Mouse (Mus musculus) spleen, adult 2 months (tissue): ENCODE results near the gene Ppa1. TPM values are rescaled to one million over a fixed set of nuclear protein-coding genes. Genes with fewer than 3 reads are reported as not detected.

Source experiments
- DNase-seq, 2 experiments: peaks; one replicate each; pipeline versions ENCODE4 v3.0.0 to v3.0.0-alpha.2; 2012 to 2021; ENCODE audit warnings: low spot score in 2 of 2, low read depth in 1 of 2
- H3K27ac ChIP-seq: fragments of 200-500 bp; 2 replicates; pipeline ENCODE4 v1.5.1; 2012; ENCODE audit warnings: low read length, inconsistent platforms; ENCODE audit not compliant: insufficient read depth
- H3K27me3 ChIP-seq: fragments of 200-500 bp; 2 replicates; pipeline ENCODE4 v1.6.1; 2012; ENCODE audit warnings: mild to moderate bottlenecking, moderate library complexity, low read length, inconsistent platforms; ENCODE audit not compliant: control insufficient read depth, insufficient read depth
- H3K36me3 ChIP-seq: fragments of 200-500 bp; 2 replicates; pipeline ENCODE4 v1.6.1; 2012; ENCODE audit warnings: mild to moderate bottlenecking, low read length, inconsistent platforms; ENCODE audit not compliant: control insufficient read depth, insufficient read depth
- H3K4me1 ChIP-seq: fragments of 200-500 bp; 2 replicates; pipeline ENCODE4 v1.6.1; 2011; ENCODE audit warnings: inconsistent platforms; ENCODE audit not compliant: control insufficient read depth, insufficient read depth, insufficient read length
- H3K4me3 ChIP-seq: fragments of 200-500 bp; 2 replicates; pipeline ENCODE4 v1.5.1; 2011; ENCODE audit warnings: mild to moderate bottlenecking, inconsistent platforms; ENCODE audit not compliant: insufficient read depth, insufficient read length; ENCODE audit errors: extremely low read depth
- CTCF ChIP-seq: fragments of 200-500 bp; IDR thresholded peaks from 2 replicates; pipeline ENCODE4 v1.5.1; 2011; ENCODE audit warnings: mild to moderate bottlenecking, inconsistent platforms; ENCODE audit not compliant: insufficient read depth, insufficient read length, insufficient replicate concordance; ENCODE audit errors: extremely low read depth
- POLR2A ChIP-seq: fragments of 200-500 bp; IDR thresholded peaks from 2 replicates; pipeline ENCODE4 v1.6.1; 2011; ENCODE audit warnings: low read depth, low read length, inconsistent platforms
- WGBS: fragments of 180-500 bp; shearing (Covaris S2); methylation state at CpG from one replicate; pipeline ENCODE4 v1.1.7; 2018; 5-methylcytosine and 5-hydroxymethylcytosine counted together
- polyA plus RNA-seq: library from polyadenylated mRNA; depleted of rRNA; stranded (reverse); fragments of >200 nt; gene quantifications from 2 replicates; pipeline ENCODE4 v1.2.3, GENCODE M21; 2012

Gene Ppa1
- polyA plus RNA-seq, 1 experiment, result 8.2 TPM

DNA sequence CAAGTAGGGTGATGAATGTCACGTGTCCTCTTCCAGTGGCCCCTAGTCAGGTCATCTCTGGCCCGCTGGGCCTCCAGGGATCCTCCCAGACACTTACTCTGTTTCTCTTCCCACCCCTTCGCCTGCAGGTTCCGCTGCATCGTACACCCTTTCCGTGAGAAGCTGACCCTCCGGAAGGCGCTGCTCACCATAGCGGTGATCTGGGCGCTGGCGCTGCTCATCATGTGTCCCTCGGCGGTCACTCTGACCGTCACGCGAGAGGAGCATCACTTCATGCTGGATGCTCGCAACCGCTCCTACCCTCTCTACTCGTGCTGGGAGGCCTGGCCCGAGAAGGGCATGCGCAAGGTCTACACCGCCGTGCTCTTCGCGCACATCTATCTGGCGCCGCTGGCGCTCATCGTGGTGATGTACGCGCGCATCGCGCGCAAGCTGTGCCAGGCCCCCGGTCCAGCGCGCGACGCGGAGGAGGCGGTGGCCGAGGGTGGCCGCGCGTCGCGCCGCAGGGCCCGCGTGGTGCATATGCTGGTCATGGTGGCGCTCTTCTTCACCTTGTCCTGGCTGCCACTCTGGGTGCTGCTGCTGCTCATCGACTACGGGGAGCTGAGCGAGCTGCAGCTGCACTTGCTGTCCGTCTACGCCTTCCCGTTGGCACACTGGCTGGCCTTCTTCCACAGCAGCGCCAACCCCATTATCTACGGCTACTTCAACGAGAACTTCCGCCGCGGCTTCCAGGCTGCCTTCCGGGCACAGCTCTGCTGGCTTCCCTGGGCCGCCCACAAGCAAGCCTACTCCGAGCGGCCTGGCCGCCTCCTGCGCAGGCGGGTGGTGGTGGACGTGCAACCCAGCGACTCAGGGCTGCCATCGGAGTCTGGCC lies 22.7 kb upstream of the Ppa1 start:
- Histone ChIP-seq H3K4me3 (peak overlapping the region; percentile 26; the same call in 1 of the 2 replicates), H3K27me3 (peaks cover 8% of the 10 kb centered on the region; the same call in 1 of the 2 replicates), H3K4me1 (peaks cover 3% of the 10 kb centered on the region; the same call in 1 of the 2 replicates), H3K27ac (no peak overlapping the region), H3K36me3 (no peaks in the 10 kb centered on the region)
- 5% methylated on average over 74 of the region's 74 CpGs for WGBS
- TF ChIP-seq CTCF, result no peak
- TF ChIP-seq POLR2A, result no peak
- DNase-seq, result no peak

DNA sequence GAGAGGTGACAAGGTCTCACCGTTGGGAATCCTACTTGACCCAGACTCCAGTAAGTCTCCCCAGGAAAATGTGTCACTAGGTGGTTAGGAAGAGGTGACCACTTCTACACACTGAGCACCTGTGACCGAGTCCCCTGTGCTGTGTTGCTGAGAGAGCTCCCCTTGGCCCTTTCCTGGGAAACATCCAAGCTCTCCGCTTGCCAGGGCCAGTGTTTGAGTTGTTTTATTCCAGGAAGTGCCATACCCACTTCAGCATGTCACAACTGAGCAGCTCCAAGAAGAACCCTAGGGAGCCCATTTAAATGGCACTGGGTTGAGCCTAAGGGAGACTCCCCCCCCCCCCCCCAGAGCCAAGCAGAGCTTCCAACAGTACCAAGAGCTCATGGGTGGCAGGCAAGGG lies 21.8 kb upstream of the Ppa1 start:
- WGBS, result 84% methylated on average over 3 of the region's 3 CpGs
- peaks cover 3% of the 10 kb centered on the region; the same call in 1 of the 2 replicates for H3K4me1 ChIP-seq
- no peak for DNase-seq
- H3K4me3 ChIP-seq, result no peak overlapping the region
- H3K36me3 ChIP-seq, result no peaks in the 10 kb centered on the region
- no peak overlapping the region for H3K27ac ChIP-seq
- TF ChIP-seq POLR2A (no peak), CTCF (no peak)
- peaks cover 8% of the 10 kb centered on the region; the same call in 1 of the 2 replicates for H3K27me3 ChIP-seq

DNA sequence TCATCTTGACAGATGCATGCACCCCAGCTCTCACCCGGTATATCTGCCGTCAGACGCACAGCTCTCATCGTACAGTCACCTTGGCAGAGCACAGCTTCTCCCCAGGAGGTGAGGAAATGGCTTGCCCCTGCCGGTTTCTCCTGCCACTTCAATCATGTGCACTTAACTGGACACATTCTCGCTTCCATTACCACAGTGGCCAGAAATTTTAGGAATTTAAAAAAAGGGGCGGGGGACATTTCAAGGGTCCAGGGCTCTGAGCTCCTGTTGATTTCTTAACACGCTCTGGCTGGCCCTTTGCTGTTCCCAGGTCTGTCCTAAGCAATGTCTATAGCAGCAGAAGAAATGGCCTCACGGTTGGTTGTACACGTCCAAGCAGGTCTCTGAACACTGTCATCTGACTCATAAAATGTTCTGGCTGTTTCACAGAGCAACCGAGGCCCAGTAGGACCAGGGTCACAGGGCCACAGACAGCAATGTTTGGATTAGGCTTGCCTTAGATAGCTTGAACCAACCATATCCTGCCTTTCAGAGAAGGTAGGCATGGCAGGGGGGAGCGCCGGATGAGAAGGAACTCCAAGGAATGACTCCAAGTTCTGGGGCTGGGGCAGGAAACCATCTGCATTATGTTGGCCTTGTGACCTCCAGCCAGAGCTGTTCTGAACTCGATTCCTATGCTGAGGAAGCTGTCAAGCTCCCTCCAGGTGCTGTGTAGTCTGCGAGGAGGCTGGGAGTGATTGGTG lies 21.0 kb upstream of the Ppa1 start:
- Histone ChIP-seq H3K4me3 (no peak overlapping the region), H3K36me3 (no peaks in the 10 kb centered on the region), H3K27me3 (peaks cover 8% of the 10 kb centered on the region; the same call in 1 of the 2 replicates), H3K27ac (no peak overlapping the region), H3K4me1 (peaks cover 3% of the 10 kb centered on the region; the same call in 1 of the 2 replicates)
- TF ChIP-seq CTCF (no peak), POLR2A (no peak)
- WGBS, result 87% methylated on average over 15 of the region's 15 CpGs
- no peak for DNase-seq

DNA sequence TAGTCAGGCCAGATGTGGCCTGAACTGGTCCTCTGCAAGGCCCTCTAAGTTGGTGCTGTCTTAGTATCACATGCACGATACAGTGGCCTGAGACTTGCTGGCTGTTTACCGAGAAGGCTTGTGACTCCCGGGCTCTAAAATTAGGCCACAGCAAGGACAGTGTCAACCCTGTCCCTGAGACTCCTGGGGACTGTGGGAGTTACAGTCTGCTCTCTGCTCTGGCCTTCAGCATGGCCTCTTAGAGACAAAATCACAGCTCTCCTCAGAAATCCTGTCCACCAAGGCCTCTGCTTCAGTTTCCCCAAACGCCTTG lies 20.5 kb upstream of the Ppa1 start:
- peaks cover 3% of the 10 kb centered on the region; the same call in 1 of the 2 replicates for H3K4me1 ChIP-seq
- 81% methylated on average over 4 of the region's 4 CpGs for WGBS
- H3K27me3 ChIP-seq, result peaks cover 8% of the 10 kb centered on the region; the same call in 1 of the 2 replicates
- H3K27ac ChIP-seq, result no peak overlapping the region
- no peak overlapping the region for H3K4me3 ChIP-seq
- TF ChIP-seq POLR2A, result no peak
- no peak for TF ChIP-seq CTCF
- no peak for DNase-seq
- H3K36me3 ChIP-seq, result no peaks in the 10 kb centered on the region

DNA sequence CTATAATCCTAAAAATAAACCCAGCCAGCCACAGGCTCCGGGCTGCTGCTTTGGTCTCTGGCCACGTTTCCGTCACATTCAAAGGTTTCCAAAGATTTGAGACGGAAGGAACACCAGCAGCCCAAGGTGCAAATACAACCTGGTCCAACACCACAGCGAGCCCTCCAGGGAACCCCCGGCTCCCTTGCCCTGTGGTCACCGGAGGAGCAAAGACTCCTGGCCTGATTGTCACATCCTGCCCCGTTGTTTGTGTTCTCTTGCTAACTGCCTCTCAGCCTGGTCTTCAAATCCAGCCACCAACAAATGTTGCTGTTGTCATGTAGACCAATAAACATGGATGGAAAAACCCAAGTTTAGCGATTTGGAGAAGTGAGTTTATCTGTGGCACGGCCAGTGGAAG lies 15.9 kb upstream of the Ppa1 start:
- TF ChIP-seq POLR2A, result no peak
- TF ChIP-seq CTCF, result no peak
- no peaks in the 10 kb centered on the region for H3K4me1 ChIP-seq
- DNase-seq, result no peak
- H3K27ac ChIP-seq, result no peak overlapping the region
- H3K27me3 ChIP-seq, result no peaks in the 10 kb centered on the region
- 36% methylated on average over 10 of the region's 10 CpGs for WGBS
- H3K36me3 ChIP-seq, result no peaks in the 10 kb centered on the region
- H3K4me3 ChIP-seq, result no peak overlapping the region

DNA sequence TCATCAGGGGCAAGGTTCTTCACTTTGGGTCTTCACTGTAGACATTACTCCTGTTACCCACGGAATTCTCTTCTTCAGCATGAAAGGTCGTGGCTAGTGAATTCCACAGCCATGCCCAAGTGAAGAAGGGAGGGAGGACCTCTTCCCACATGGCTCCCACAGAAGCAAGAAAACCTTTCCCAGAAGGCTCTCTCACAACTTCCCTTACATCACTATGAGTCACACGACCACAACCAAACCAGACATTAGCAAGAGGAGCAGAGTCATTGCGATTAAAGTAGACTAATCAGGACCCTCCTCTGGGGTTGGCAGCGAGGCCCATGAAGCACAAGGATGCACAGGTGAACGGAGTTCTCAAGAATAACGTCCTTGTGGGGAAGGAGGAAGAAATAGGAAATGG lies 11.3 kb upstream of the Ppa1 start:
- WGBS, result 72% methylated on average over 7 of the region's 7 CpGs
- no peaks in the 10 kb centered on the region for H3K27me3 ChIP-seq
- H3K4me1 ChIP-seq, result no peaks in the 10 kb centered on the region
- no peak for TF ChIP-seq POLR2A
- TF ChIP-seq CTCF, result no peak
- DNase-seq, result no peak
- no peaks in the 10 kb centered on the region for H3K36me3 ChIP-seq
- no peak overlapping the region for H3K4me3 ChIP-seq
- no peak overlapping the region for H3K27ac ChIP-seq
